Mouse (Mus musculus) MEL (cell line): ENCODE data around the gene Kank1.

ENCODE experiments used
- BHLHE40 ChIP-seq: IDR thresholded peaks from 2 replicates; pipeline ENCODE4 v1.6.1; 2012; ENCODE audit warnings: low read depth, mild to moderate bottlenecking, inconsistent platforms, low read length, improper control_type of control experiment, borderline replicate concordance
- CHD1 ChIP-seq: IDR thresholded peaks from 2 replicates; pipeline ENCODE4 v1.6.1; 2012; ENCODE audit warnings: low read depth, mild to moderate bottlenecking, inconsistent platforms, low read length, improper control_type of control experiment
- CTCF ChIP-seq, 3 experiments: IDR thresholded peaks in 2 of 3; conservative IDR thresholded peaks in 1 of 3; 2 replicates each; pipeline ENCODE4 v1.5.1; 2011 to 2012; ENCODE audit warnings: low read length in 3 of 3, low read depth in 2 of 3, mild to moderate bottlenecking in 2 of 3, improper control_type of control experiment in 1 of 3, inconsistent platforms in 1 of 3, mixed read lengths in 1 of 3, moderate library complexity in 1 of 3; ENCODE audit not compliant: control insufficient read depth in 1 of 3, insufficient read depth in 1 of 3, poor library complexity in 1 of 3, severe bottlenecking in 1 of 3
- E2F4 ChIP-seq: IDR thresholded peaks from 2 replicates; pipeline ENCODE4 v1.6.1; 2011; ENCODE audit warnings: low read depth, low read length, improper control_type of control experiment, borderline replicate concordance
- EP300 ChIP-seq, 2 experiments: IDR thresholded peaks; 2 replicates each; pipeline ENCODE4 v1.6.1; 2011; ENCODE audit warnings: improper control_type of control experiment in 2 of 2, low read length in 2 of 2, low read depth in 1 of 2, mild to moderate bottlenecking in 1 of 2
- KAT2A ChIP-seq: conservative IDR thresholded peaks from 2 replicates; pipeline ENCODE4 v1.6.1; 2012; ENCODE audit warnings: low read depth, low read length, improper control_type of control experiment, inconsistent platforms
- POLR2A ChIP-seq, 2 experiments: IDR thresholded peaks; 2 replicates each; pipeline ENCODE4 v1.6.1; 2011 to 2012; ENCODE audit warnings: low read length in 2 of 2, mild to moderate bottlenecking in 2 of 2, control low read depth in 1 of 2, improper control_type of control experiment in 1 of 2, low read depth in 1 of 2, moderate library complexity in 1 of 2; ENCODE audit not compliant: control insufficient read depth in 1 of 2, insufficient read depth in 1 of 2, poor library complexity in 1 of 2
- POLR2AphosphoS2 ChIP-seq: IDR thresholded peaks from 2 replicates; pipeline ENCODE4 v1.6.1; 2011; ENCODE audit warnings: low read length, improper control_type of control experiment
- SMC3 ChIP-seq: IDR thresholded peaks from 2 replicates; pipeline ENCODE4 v1.6.1; 2011; ENCODE audit warnings: low read depth, low read length, improper control_type of control experiment
- TAL1 ChIP-seq: IDR thresholded peaks from 2 replicates; pipeline ENCODE4 v1.6.1; 2012; ENCODE audit warnings: mild to moderate bottlenecking, inconsistent platforms, low read length, moderate library complexity, mixed read lengths
- USF1 ChIP-seq: IDR thresholded peaks from 2 replicates; pipeline ENCODE4 v1.6.1; 2014; ENCODE audit warnings: low read depth, mild to moderate bottlenecking, inconsistent platforms, low read length, improper control_type of control experiment, moderate library complexity

- TF ChIP-seq POLR2A (IDR thresholded peaks at IDR 0.05; ENCODE audit: control insufficient read depth in 1 of 2, insufficient read depth in 1 of 2, low read depth in 1 of 2, low read length in 2 of 2, poor library complexity in 1 of 2): no peak
- TF ChIP-seq EP300 (IDR thresholded peaks at IDR 0.05; ENCODE audit: low read depth in 1 of 2, low read length in 2 of 2): no peak
- no peak for TF ChIP-seq BHLHE40
- no peak for TF ChIP-seq CHD1
- TF ChIP-seq USF1: no peak
- no peak for TF ChIP-seq POLR2AphosphoS2
- no peak for TF ChIP-seq E2F4
- TF ChIP-seq TAL1: no peak
- TF ChIP-seq KAT2A: no peak
- no peak for TF ChIP-seq CTCF (IDR thresholded peaks at IDR 0.05 in 2 of 3, conservative IDR thresholded peaks at IDR 0.05 in 1 of 3; ENCODE audit: control insufficient read depth in 1 of 3, insufficient read depth in 1 of 3, low read depth in 2 of 3, low read length in 3 of 3, poor library complexity in 1 of 3, severe bottlenecking in 1 of 3)
- no peak for TF ChIP-seq SMC3
Measured at GRCm38 (mm10) chr19:25301189-25301588, 64.4 kb downstream of the Kank1 start.
